Mouse (Mus musculus) hindbrain, embryonic 16.5 days (tissue): ENCODE results near the gene Cdt1. TPM values are rescaled to one million over a fixed set of nuclear protein-coding genes. Genes with fewer than 3 reads are reported as not detected.

Experiments
- ATAC-seq: fragments of 200-750 bp; cut with Nextera tagmentation; 2 replicates; pipeline ENCODE4 v1.8.0; 2017; ENCODE audit warnings: moderate TSS enrichment, moderate library complexity
- H3K27ac ChIP-seq: fragments of 300-500 bp; sonication (generic); 2 replicates; pipeline ENCODE4 v1.5.1; 2014; ENCODE audit warnings: low read depth, mild to moderate bottlenecking, control low read depth, low read length, moderate library complexity
- H3K27me3 ChIP-seq: fragments of 300-500 bp; sonication (generic); replicated peaks from 2 replicates; pipeline ENCODE4 v1.6.1; 2014; ENCODE audit warnings: low read length; ENCODE audit not compliant: control insufficient read depth, insufficient read depth
- H3K36me3 ChIP-seq: fragments of 300-500 bp; sonication (generic); 2 replicates; pipeline ENCODE4 v1.6.1; 2014; ENCODE audit warnings: mild to moderate bottlenecking, low read length, moderate library complexity, mixed read lengths; ENCODE audit not compliant: control insufficient read depth, insufficient read depth
- H3K4me1 ChIP-seq: fragments of 300-500 bp; sonication (generic); 2 replicates; pipeline ENCODE4 v1.6.1; 2014; ENCODE audit warnings: low read depth, low read length; ENCODE audit not compliant: control insufficient read depth, insufficient read depth
- H3K4me2 ChIP-seq: fragments of 300-500 bp; sonication (generic); 2 replicates; pipeline ENCODE4 v1.6.1; 2014; ENCODE audit warnings: mild to moderate bottlenecking, low read length, control low read depth, moderate library complexity
- H3K4me3 ChIP-seq: fragments of 300-500 bp; sonication (generic); 2 replicates; pipeline ENCODE4 v1.5.1; 2014; ENCODE audit warnings: mild to moderate bottlenecking, low read length, control low read depth, moderate library complexity
- H3K9ac ChIP-seq: fragments of 300-500 bp; sonication (generic); 2 replicates; pipeline ENCODE4 v1.6.1; 2014; ENCODE audit warnings: low read depth, mild to moderate bottlenecking, control low read depth, low read length, moderate library complexity
- H3K9me3 ChIP-seq: fragments of 300-500 bp; sonication (generic); 2 replicates; pipeline ENCODE4 v1.6.1; 2014; ENCODE audit warnings: mild to moderate bottlenecking, low read length, moderate library complexity; ENCODE audit not compliant: control insufficient read depth
- WGBS: fragments of 180-500 bp; shearing (Covaris S2); extraction: QIAGEN DNeasy Blood & Tissue Kit; methylation state at CpG from one replicate; pipeline ENCODE4 v1.1.7; 2014; 5-methylcytosine and 5-hydroxymethylcytosine counted together
- polyA plus RNA-seq: library from polyadenylated mRNA; unstranded; fragments of >200 nt; fragmentation: Nextera tagmentation; extraction: Ambion mirVana; gene quantifications from 2 replicates; pipeline ENCODE4 v1.2.1, GENCODE M21; 2015

Cdt1 gene
- polyA plus RNA-seq, 1 experiment from 2014 or later, result 8.0 TPM

DNA sequence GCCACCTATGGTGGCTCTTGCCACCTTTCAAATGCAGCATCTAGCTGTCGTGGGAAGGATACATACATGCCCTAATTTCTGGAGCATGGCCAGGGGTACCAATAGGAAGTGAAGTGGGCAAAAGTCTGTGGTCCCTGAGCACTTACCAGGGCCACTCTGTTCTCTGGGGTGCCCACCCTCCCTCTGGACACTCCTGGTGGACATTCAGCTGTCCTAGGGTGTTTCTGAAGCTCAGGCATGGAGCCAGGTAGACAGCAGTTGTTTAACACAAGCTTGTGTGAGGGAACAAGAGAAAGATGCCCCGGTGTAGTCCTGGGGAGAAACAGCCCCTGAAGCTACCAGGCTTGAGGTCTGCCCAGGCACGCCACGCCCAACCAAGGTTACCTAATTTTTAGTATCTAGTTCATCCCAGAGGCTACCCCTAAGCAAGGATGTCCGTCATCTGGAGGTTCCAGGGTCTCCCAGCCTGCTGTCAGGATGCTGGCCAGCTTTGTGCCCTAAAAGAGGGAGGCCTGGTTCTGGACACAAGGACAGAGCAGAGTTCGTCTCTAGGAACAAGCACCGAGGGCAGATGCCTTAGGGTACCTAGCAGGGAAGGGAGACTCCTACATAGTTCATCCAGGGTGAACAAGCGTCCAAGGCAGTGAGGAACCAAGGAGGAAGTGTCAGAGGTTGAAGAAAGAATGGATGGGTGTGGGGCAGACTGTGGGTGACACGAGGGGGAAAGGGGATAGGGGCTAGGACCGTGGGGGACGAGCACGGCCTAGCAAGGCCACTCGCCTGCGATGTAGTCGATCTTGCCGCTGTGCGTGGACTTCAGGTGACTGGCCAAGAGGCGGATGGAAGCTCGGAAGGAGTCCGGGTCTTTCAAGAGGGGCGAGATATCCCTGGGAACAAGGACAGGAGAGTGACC lies 8.2 kb downstream of the Cdt1 start:
- Histone ChIP-seq H3K9me3 (no peaks in the 10 kb centered on the region), H3K27ac (peak overlapping the region; percentile 76), H3K4me2 (peak overlapping the region; percentile 64), H3K27me3 (no peaks in the 10 kb centered on the region), H3K4me3 (peak overlapping the region; percentile 64), H3K9ac (peak overlapping the region; percentile 78), H3K4me1 (peaks cover 23% of the 10 kb centered on the region), H3K36me3 (peaks cover 9% of the 10 kb centered on the region; the same call in 1 of the 2 replicates)
- 17% methylated on average over 21 of the region's 21 CpGs for WGBS
- ATAC-seq, result peak; percentile 29

DNA sequence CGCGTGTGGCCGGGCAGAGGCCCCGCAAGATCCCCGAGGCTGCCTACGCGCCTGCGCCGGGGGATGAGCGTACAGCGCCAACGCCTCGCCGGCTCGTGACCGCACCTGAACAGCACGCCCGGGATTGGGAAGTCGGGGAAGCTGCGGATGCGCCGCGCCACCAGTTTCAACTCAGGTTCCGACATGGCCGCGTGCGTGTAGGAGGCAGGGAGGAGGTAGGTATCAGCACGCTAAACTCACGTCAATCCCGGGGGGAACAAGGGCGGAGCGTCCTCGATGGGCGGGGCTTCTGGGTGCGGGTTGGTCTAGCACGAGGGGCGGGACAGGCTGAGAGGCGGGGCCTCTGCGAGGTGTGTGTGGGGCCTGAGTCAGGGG lies 8.8 kb downstream of the Cdt1 start, which contains the start of gene Aprt:
Aprt (minus strand) TSS at position 262 of the 375 bp plus-strand sequence.
- ATAC-seq, result peak; percentile 94
- no peaks in the 10 kb centered on the region for H3K9me3 ChIP-seq
- H3K4me2 ChIP-seq, result peak within 1 kb of the TSS; percentile 64
- no peaks in the 10 kb centered on the region for H3K27me3 ChIP-seq
- H3K36me3 ChIP-seq, result peaks cover 8% of the 10 kb centered on the region; the same call in 1 of the 2 replicates
- peak within 1 kb of the TSS; percentile 78 for H3K9ac ChIP-seq
- H3K27ac ChIP-seq, result peak within 1 kb of the TSS; percentile 76
- under 1% methylated on average over 38 of the region's 39 CpGs for WGBS
- peaks cover 23% of the 10 kb centered on the region for H3K4me1 ChIP-seq
- H3K4me3 ChIP-seq, result peak within 1 kb of the TSS; percentile 64

GRCm38 (mm10) chr8:122577116-122577515 lies 9.3 kb downstream of the Cdt1 start:
- H3K4me3 ChIP-seq, result peak overlapping the region; percentile 64
- ATAC-seq, result peak; percentile 15
- H3K9ac ChIP-seq, result peak overlapping the region; percentile 78
- WGBS, result 44% methylated on average over 10 of the region's 10 CpGs
- peaks cover 8% of the 10 kb centered on the region; the same call in 1 of the 2 replicates for H3K36me3 ChIP-seq
- peak overlapping the region; percentile 64 for H3K4me2 ChIP-seq
- no peaks in the 10 kb centered on the region for H3K9me3 ChIP-seq
- H3K27ac ChIP-seq, result peak overlapping the region; percentile 76
- no peaks in the 10 kb centered on the region for H3K27me3 ChIP-seq
- peaks cover 23% of the 10 kb centered on the region for H3K4me1 ChIP-seq

GRCm38 (mm10) chr8:122579196-122579595 lies 11.4 kb downstream of the Cdt1 start:
- no peaks in the 10 kb centered on the region for H3K27me3 ChIP-seq
- WGBS, result 34% methylated on average over 7 of the region's 7 CpGs
- no peak overlapping the region for H3K27ac ChIP-seq
- H3K4me3 ChIP-seq, result no peak overlapping the region
- no peak overlapping the region for H3K9ac ChIP-seq
- H3K4me1 ChIP-seq, result peaks cover 23% of the 10 kb centered on the region
- peaks cover 3% of the 10 kb centered on the region; the same call in 1 of the 2 replicates for H3K36me3 ChIP-seq
- H3K9me3 ChIP-seq, result no peaks in the 10 kb centered on the region
- H3K4me2 ChIP-seq, result no peak overlapping the region
- no peak for ATAC-seq

DNA sequence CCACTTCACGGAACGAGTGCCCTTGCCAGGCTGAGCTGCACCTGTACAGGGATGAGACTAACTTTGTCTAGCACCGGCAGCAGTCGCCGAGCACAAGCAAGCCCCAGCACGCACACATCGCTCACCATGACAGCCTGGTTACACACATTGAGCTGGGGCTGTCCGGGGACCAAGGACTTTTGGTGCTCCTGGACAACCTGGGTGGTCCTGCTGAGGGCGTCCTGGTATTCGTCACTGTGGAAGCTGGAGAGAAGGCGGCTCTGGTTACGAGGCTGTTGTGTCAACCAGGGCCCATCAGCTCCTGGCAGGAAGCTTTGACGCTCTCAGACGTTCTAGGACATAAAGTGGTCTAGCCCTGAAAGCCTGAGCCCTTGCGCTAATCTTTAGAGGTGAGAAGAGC lies 13.1 kb downstream of the Cdt1 start:
- no peak overlapping the region for H3K4me2 ChIP-seq
- WGBS, result 80% methylated on average over 13 of the region's 15 CpGs
- no peak overlapping the region for H3K27ac ChIP-seq
- no peaks in the 10 kb centered on the region for H3K36me3 ChIP-seq
- peaks cover 6% of the 10 kb centered on the region for H3K4me1 ChIP-seq
- no peak for ATAC-seq
- H3K27me3 ChIP-seq, result no peaks in the 10 kb centered on the region
- H3K9ac ChIP-seq, result no peak overlapping the region
- no peak overlapping the region for H3K4me3 ChIP-seq
- no peaks in the 10 kb centered on the region for H3K9me3 ChIP-seq

DNA sequence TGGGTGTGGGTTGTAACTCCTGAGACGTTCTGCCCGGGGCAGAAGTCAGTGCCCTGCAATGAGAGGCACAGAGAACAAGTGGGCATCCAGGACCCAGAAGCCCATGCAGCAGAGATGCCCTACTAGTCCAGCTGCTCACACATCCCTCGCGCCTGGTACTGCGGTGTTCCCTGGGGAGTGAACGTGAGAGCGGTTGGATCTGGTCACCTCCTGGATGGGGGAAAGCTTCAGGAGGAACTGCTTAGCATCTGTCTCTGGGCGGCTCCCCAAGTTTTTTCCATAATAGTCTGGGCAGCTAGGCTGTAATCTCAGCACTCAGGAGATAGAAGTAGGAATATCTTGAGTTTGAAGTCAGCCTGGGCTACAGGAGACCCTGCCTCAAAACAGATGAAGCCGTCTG lies 17.2 kb downstream of the Cdt1 start:
- Histone ChIP-seq H3K9me3 (no peaks in the 10 kb centered on the region), H3K4me1 (no peaks in the 10 kb centered on the region), H3K36me3 (no peaks in the 10 kb centered on the region), H3K27me3 (no peaks in the 10 kb centered on the region), H3K4me3 (no peak overlapping the region), H3K9ac (no peak overlapping the region), H3K4me2 (no peak overlapping the region), H3K27ac (no peak overlapping the region)
- ATAC-seq, result no peak
- WGBS, result 79% methylated on average over 9 of the region's 9 CpGs

GRCm38 (mm10) chr8:122585411-122585891 lies 17.6 kb downstream of the Cdt1 start:
- no peaks in the 10 kb centered on the region for H3K9me3 ChIP-seq
- H3K9ac ChIP-seq, result no peak overlapping the region
- H3K4me1 ChIP-seq, result no peaks in the 10 kb centered on the region
- no peaks in the 10 kb centered on the region for H3K36me3 ChIP-seq
- 78% methylated on average over 14 of the region's 14 CpGs for WGBS
- H3K27me3 ChIP-seq, result no peaks in the 10 kb centered on the region
- ATAC-seq, result no peak
- H3K27ac ChIP-seq, result no peak overlapping the region
- H3K4me3 ChIP-seq, result no peak overlapping the region
- no peak overlapping the region for H3K4me2 ChIP-seq

- Histone ChIP-seq H3K4me3 (no peak overlapping the region), H3K4me2 (no peak overlapping the region), H3K9ac (no peak overlapping the region), H3K27me3 (no peaks in the 10 kb centered on the region), H3K27ac (no peak overlapping the region), H3K9me3 (no peaks in the 10 kb centered on the region), H3K4me1 (no peaks in the 10 kb centered on the region), H3K36me3 (no peaks in the 10 kb centered on the region)
- ATAC-seq, result no peak; the same call in 1 of the 2 replicates
- WGBS, result 43% methylated on average over 7 of the region's 7 CpGs
These were observed 18.4 kb downstream of the Cdt1 start for GRCm38 (mm10) chr8:122586171-122586570.

DNA sequence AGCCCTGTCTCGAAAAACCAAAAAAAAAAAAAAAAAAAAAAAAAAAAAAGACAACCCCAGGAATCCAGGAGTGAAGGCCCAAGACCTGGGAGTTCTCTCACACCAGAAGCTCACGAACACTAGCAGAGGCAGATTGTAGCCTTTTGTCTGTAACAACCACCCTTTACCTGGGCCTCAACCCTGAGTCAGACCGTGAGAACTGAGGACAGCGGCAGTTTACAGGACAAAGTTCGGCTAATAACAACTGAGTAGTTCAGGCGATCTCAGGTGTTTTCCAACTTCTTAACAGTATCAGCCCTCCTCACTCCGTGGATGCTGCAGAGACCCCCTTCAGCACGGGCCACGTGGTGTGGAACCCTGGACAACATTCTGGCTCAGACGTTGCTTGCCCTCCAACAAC lies 18.9 kb downstream of the Cdt1 start:
- Histone ChIP-seq H3K27ac (no peak overlapping the region), H3K4me2 (no peak overlapping the region), H3K9ac (no peak overlapping the region), H3K9me3 (no peaks in the 10 kb centered on the region), H3K4me1 (no peaks in the 10 kb centered on the region), H3K27me3 (no peaks in the 10 kb centered on the region), H3K4me3 (no peak overlapping the region), H3K36me3 (no peaks in the 10 kb centered on the region)
- WGBS, result 87% methylated on average over 10 of the region's 10 CpGs
- ATAC-seq, result no peak
